7 mouse cellular contexts compared by ENCODE assay signal in the genomic region with DNA sequence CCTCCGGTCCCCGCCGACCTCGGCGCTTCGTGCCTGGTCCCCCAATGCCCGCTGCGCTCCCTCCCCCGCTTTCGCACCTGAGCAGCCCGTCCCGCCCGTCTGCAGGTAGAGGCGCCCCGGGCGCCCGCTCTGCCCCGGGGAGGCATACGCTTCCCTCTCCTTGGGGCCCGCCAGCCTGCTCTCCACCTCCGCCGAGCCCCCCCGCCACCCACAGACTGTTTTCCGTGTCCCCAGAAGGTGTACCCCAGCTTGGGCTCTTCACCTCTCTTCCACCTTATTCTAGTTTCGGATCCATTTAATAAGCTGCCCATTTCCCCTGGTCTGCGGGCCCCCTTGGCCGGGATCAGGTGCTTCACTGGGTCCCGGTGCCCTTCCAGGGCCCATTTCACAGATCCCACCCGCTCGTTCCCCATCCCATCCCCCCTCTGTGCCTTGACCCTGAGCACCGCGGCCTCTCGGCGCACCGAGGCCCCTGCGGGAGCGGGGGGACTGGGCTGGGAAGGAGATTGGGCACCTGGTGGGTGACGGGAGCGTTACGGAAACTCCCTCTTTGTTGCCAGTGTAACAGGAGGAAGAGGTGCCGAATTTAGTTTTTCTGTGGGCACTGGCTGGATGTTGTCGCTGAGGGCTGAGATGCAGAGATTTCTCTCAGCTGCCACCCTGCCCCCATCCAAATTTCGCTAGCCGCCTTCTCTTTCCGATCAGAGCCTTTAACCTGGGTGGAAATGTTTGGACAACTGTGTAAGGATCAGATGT. TPM values are rescaled to one million over a fixed set of nuclear protein-coding genes. Genes with fewer than 3 reads are reported as not detected.
DNase-seq lines count a peak whose midpoint lies in the region; ATAC-seq and TF ChIP-seq lines count a peak whose summit lies in the region.

No protein-coding gene starts in this region.

- no peaks in the 10 kb centered on the region for H3K36me3 ChIP-seq in hindbrain, postnatal 0 days (ENCODE audit: insufficient read depth, low read length)

- H3K4me3 ChIP-seq in hindbrain, postnatal 0 days (ENCODE audit: low read length), result peak overlapping the region; percentile 94

- H3K9ac ChIP-seq in hindbrain, postnatal 0 days (replicated peaks; ENCODE audit: low read length), result peak overlapping the region; percentile 90

- peak; percentile 59 for DNase-seq in ZHBTc4 (ENCODE audit: low read depth, low spot score)
- DNase-seq in cerebellum, adult 9-11 months, result peak; percentile 84
- DNase-seq in frontal cortex, postnatal 36 days (ENCODE audit: low spot score in 2 of 2), result peak; percentile 70 to 76
- peak; percentile 61 for DNase-seq in hindbrain, postnatal 0 days (ENCODE audit: low spot score)
- DNase-seq in left cerebral cortex, postnatal 10 days (ENCODE audit: extremely low spot score in 1 of 2, low spot score in 2 of 2), result peak; percentile 48 to 71
- DNase-seq in right cerebral cortex, postnatal 14 days, result peak; percentile 62

- intact Hi-C loops in left cerebral cortex, postnatal 10 days (cut with DNase I), result loop anchor here (1.0 to 10.0 kb wide), 3 partner anchors 56 to 151 kb away; no protein-coding TSS in a partner anchor

- TF ChIP-seq CTCF in hindbrain, postnatal 0 days (IDR thresholded peaks at IDR 0.05; ENCODE audit: low read depth), result no peak

- H3K27ac ChIP-seq in hindbrain, postnatal 0 days, result peak overlapping the region; percentile 89

- H3K4me2 ChIP-seq in hindbrain, postnatal 0 days (ENCODE audit: low read depth, low read length), result peak overlapping the region; percentile 93

- no peaks in the 10 kb centered on the region for H3K9me3 ChIP-seq in hindbrain, postnatal 0 days (ENCODE audit: low read length)

- H3K4me1 ChIP-seq in hindbrain, postnatal 0 days (ENCODE audit: insufficient read depth, low read length), result peaks cover 3% of the 10 kb centered on the region; the same call in 1 of the 2 replicates

- WGBS in hindbrain, postnatal 0 days, result 3% methylated on average over 45 of the region's 45 CpGs

- peak; percentile 27 for ATAC-seq in hindbrain, postnatal 0 days
- ATAC-seq in megakaryocyte-erythroid progenitor cell, adult 5-6 weeks (replicated peaks; ENCODE audit: low FRiP score, low TSS enrichment, poor library complexity, severe bottlenecking), result peak; percentile 42

- no peaks in the 10 kb centered on the region for H3K27me3 ChIP-seq in hindbrain, postnatal 0 days (ENCODE audit: insufficient read depth, low read length)

RNA-seq across cellular contexts. Expression of gene Slc44a1, which starts 0.8 kb away (rescaled TPM):
- total RNA-seq in hindbrain, postnatal 0 days (2014; rRNA removed), result 28.6 and 39.4 TPM in 2 replicates
- 13.6 and 14.5 TPM in 2 replicates for polyA plus RNA-seq in hindbrain, postnatal 0 days (2015; fragmentation: Nextera tagmentation; extraction: Ambion mirVana)
- 10 to 100 TPM; 51.4 to 57.3 TPM for total RNA-seq in left cerebral cortex, postnatal 10 days (2021)
- total RNA-seq in megakaryocyte-erythroid progenitor cell, adult 5-6 weeks (2014; fragmentation: Nextera tagmentation), result 21.7 and 24.2 TPM in 2 replicates
- total RNA-seq in megakaryocyte-erythroid progenitor cell, adult 5-6 weeks (2017), result 18.0 and 21.5 TPM in 2 replicates

Comparison
In these comparisons a context has a peak if more than half of its experiments do, and no peak if none do; other contexts are left out.
1. Peak in every context shown above with its lines: DNase-seq, ATAC-seq, H3K4me3 ChIP-seq and H3K27ac ChIP-seq.